Mouse (Mus musculus) E14TG2a.4 (cell line): ENCODE results near the gene 2900026A02Rik.

Source experiments
- CTCF ChIP-seq: conservative IDR thresholded peaks from 2 replicates; pipeline ENCODE4 v1.5.1; 2014; ENCODE audit warnings: low read length
- NANOG ChIP-seq: IDR thresholded peaks from 2 replicates; pipeline ENCODE4 v1.6.1; 2014; ENCODE audit warnings: borderline replicate concordance, low read length, mixed read lengths
- POU5F1 ChIP-seq: IDR thresholded peaks from 2 replicates; pipeline ENCODE4 v1.6.1; 2014; ENCODE audit warnings: low read length, borderline replicate concordance

DNA sequence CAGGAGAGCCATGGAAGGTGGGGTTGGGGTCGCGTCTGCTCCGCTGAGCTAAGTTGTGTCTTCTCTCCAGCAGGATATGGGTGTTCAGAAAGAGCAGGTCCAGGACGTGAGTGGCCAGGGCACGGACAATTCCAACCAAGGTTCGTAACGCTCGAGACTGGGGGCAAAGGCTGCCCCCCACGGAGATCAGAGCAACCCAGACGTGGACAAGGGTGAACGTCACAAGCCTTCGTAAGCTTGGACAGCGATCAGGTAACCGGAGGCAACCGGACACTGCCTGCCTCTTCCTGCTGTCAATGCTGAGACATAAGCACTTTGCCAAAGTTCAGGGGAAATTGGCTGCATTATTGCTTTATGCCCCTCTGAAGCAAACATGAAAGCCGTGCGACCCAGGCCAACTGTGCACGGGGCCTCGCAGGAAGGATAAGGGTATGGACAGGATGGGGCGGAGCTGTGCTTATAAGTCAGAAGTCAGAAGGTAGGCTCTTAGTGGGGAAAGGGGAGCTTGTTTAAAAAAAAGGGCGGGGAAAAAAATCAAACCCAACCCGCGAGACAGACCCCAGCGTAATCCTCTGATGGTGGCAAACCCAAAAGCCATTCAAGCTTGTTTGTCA lies 130.9 kb downstream of the 2900026A02Rik start:
- TF ChIP-seq CTCF (no peak), NANOG (no peak), POU5F1 (no peak)
